Mouse (Mus musculus) adrenal gland, adult 2 months (tissue): Measurements from ENCODE around the gene Olfr608. TPM values are rescaled to one million over a fixed set of nuclear protein-coding genes. Genes with fewer than 3 reads are reported as not detected.
"Not testable (repeated sequence)": the region's sequence is repeated elsewhere in the genome, so short reads cannot be mapped to it uniquely, and the experiment has no call there.

Experiments used
- DNase-seq: peaks from one replicate; pipeline ENCODE4 v3.0.0; 2021
- long read RNA-seq: library from polyadenylated mRNA; stranded (forward); transcript quantifications from one replicate; pipeline ENCODE4 v2.0.0, GENCODE M21; 2021
- polyA plus RNA-seq: library from polyadenylated mRNA; depleted of rRNA; stranded (reverse); fragments of >200 nt; gene quantifications from 2 replicates; pipeline ENCODE4 v1.2.3, GENCODE M21; 2012; rRNA removed
- total RNA-seq, 2 experiments: library from RNA; stranded (reverse); gene quantifications; 2 replicates each; pipeline ENCODE4 v1.2.3; 2021

The Olfr608 gene
- not detected for total RNA-seq
- polyA plus RNA-seq = not detected in 2 replicates
- long read RNA-seq = 0 reads

DNA sequence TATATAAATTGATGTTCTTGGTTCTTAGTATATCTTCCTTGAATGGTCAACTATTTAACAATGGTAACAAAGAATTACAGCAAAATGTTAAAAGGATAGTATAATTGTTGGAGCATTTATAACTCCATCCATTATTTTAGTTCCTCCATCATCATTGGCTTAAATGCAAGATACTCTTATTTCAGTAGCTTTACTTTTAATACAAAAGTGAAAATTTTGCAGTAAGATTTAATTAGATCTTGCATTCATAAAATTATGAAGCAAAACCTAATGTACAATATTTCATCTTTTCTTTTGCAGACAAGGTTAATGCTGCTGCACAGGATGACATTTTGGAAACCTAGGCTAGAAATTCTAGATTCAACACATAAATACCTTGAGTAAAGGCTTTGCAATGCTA is at the start of gene Olfr608:
Olfr608 (plus strand) TSS at position 301 of the 400 bp plus-strand sequence.
- no peak for DNase-seq

GRCm38 (mm10) chr7:103445339-103445738 is 24.3 kb upstream of the Olfr608 start, which contains the start of gene Olfr605:
TSS of gene Olfr605 (minus strand) at chr7:103445439.
- no peak for DNase-seq

DNA sequence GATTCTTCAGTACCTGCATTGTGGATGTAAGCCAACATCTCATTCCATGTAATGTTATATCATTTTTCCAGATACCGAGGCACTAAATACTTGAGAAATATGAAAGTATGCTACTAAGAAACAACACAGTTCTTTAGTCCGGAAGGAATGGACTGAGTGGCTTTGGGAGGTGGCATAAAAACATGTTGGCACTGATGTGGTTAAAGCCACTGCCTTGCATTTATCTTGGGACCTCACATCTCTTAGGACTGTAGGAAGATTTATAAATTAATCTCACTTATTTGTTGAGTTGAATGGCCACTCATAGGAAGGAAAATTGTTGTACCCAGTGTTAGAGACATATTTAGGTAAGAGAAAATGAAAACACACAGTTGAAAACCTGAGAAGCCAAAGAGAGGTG is 20.9 kb upstream of the Olfr608 start, which contains the start of gene Olfr606:
Olfr606 (plus strand) TSS at position 301 of the 400 bp plus-strand sequence.
- DNase-seq = no peak

DNA sequence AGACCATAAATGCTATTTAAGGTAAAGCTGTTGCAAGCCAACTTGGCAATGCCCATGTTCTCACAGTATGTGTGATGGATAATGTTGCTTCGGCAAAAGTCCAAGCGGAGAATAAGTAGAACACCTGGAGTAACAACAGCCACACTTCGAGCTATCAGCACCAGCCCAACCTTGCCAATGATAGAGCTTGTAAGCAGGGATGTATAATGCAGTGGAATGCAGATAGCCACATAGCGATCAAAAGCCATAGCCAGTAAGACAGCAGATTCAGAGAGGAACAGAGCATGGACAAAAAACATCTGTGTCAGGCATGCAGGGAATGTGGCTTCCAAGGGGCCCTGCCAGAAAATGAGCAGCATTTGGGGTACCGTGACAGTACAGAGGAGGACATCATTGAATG is 9.1 kb upstream of the Olfr608 start:
- no peak for DNase-seq

DNA sequence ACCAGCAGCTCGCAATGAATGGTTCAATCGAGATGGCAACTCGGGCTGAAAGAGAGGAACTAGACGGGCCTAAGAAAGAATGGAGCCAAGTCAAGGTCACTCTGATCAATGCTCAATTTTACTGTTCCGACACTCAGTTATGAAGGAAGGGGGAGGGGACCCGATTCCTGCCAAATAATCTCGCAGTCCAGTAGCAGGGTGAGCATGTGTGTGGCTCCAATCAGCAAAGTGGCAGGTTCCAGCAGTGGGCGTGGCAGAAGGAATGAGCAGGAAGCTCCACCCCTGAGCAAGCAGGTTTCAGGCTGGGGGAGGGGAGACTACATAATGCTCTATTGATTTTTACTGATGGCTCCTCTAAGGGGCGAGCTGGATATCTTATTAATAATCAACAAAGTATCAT is 7.4 kb downstream of the Olfr608 start:
- DNase-seq = not testable (repeated sequence)

- DNase-seq = no peak
Measured at GRCm38 (mm10) chr7:103497962-103498361, 28.3 kb downstream of the Olfr608 start, which contains the start of gene Olfr609. TSS of gene Olfr609 (minus strand) at chr7:103498062.

DNA sequence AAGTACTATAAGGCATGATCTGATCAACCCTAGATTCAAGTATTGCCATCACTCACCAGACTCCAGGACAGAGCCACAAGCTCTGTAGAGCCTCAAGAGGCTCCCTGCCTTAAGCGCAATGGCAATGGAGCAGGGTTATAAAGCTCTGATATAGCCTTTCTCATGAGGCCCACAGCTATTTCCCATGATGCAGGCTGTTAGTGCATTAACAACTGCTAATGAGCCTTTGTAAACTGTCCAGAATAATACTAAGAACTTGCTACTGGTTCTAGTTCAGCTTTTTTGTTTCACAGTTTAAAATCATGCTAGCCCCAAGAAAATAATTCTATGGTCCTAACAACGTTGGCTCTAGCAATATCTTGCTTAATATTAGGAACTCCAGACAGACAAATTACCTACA is 42.3 kb downstream of the Olfr608 start, which contains the start of gene Olfr610:
Olfr610 (minus strand) TSS at position 101 of the 400 bp plus-strand sequence.
- no peak for DNase-seq

- DNase-seq = not testable (repeated sequence)
Measured at GRCm38 (mm10) chr7:103520746-103521145, 51.1 kb downstream of the Olfr608 start, which contains the start of gene Olfr611. TSS of gene Olfr611 (minus strand) at chr7:103520846.

Other genes starting within 250 kb of the Olfr608 start
- not detected for gene Usp17ld, start 217.4 kb upstream of the Olfr608 start, total RNA-seq
- not detected in 2 replicates for gene Usp17ld, start 217.4 kb upstream of the Olfr608 start, polyA plus RNA-seq
- gene Olfr596, start 164.2 kb upstream of the Olfr608 start, total RNA-seq = not detected
- not detected in 2 replicates for gene Olfr596, start 164.2 kb upstream of the Olfr608 start, polyA plus RNA-seq
- not detected for gene Olfr597, start 153.6 kb upstream of the Olfr608 start, total RNA-seq
- not detected in 2 replicates for gene Olfr597, start 153.6 kb upstream of the Olfr608 start, polyA plus RNA-seq
- not detected for gene Olfr598, start 146.3 kb upstream of the Olfr608 start, total RNA-seq
- gene Olfr598, start 146.3 kb upstream of the Olfr608 start, polyA plus RNA-seq = not detected in 2 replicates
- not detected for gene Olfr599, start 134.0 kb upstream of the Olfr608 start, total RNA-seq
- not detected in 2 replicates for gene Olfr599, start 134.0 kb upstream of the Olfr608 start, polyA plus RNA-seq
- not detected for gene Olfr600, start 120.2 kb upstream of the Olfr608 start, total RNA-seq
- gene Olfr600, start 120.2 kb upstream of the Olfr608 start, polyA plus RNA-seq = not detected in 2 replicates
- gene Olfr601, start 107.2 kb upstream of the Olfr608 start, total RNA-seq = not detected
- gene Olfr601, start 107.2 kb upstream of the Olfr608 start, polyA plus RNA-seq = not detected in 2 replicates
- not detected for gene Olfr603, start 83.7 kb upstream of the Olfr608 start, total RNA-seq
- gene Olfr603, start 83.7 kb upstream of the Olfr608 start, polyA plus RNA-seq = not detected in 2 replicates
- gene Usp17lc, start 54.8 kb upstream of the Olfr608 start, total RNA-seq = not detected
- gene Usp17lc, start 54.8 kb upstream of the Olfr608 start, polyA plus RNA-seq = not detected in 2 replicates
- gene Olfr605, start 24.4 kb upstream of the Olfr608 start, total RNA-seq = not detected
- gene Olfr605, start 24.4 kb upstream of the Olfr608 start, polyA plus RNA-seq = not detected in 2 replicates
- not detected for gene Olfr606, start 20.8 kb upstream of the Olfr608 start, total RNA-seq
- not detected in 2 replicates for gene Olfr606, start 20.8 kb upstream of the Olfr608 start, polyA plus RNA-seq
- gene Olfr607, start 5.7 kb upstream of the Olfr608 start, total RNA-seq = not detected
- not detected in 2 replicates for gene Olfr607, start 5.7 kb upstream of the Olfr608 start, polyA plus RNA-seq
- gene Olfr609, start 28.2 kb downstream of the Olfr608 start, total RNA-seq = not detected
- not detected in 2 replicates for gene Olfr609, start 28.2 kb downstream of the Olfr608 start, polyA plus RNA-seq
- not detected for gene Olfr610, start 42.2 kb downstream of the Olfr608 start, total RNA-seq
- gene Olfr610, start 42.2 kb downstream of the Olfr608 start, polyA plus RNA-seq = not detected in 2 replicates
- gene Olfr611, start 51.0 kb downstream of the Olfr608 start, total RNA-seq = not detected
- not detected in 2 replicates for gene Olfr611, start 51.0 kb downstream of the Olfr608 start, polyA plus RNA-seq
- gene Olfr612, start 72.8 kb downstream of the Olfr608 start, total RNA-seq = not detected
- not detected in 2 replicates for gene Olfr612, start 72.8 kb downstream of the Olfr608 start, polyA plus RNA-seq
- gene Olfr613, start 78.2 kb downstream of the Olfr608 start, total RNA-seq = not detected
- gene Olfr613, start 78.2 kb downstream of the Olfr608 start, polyA plus RNA-seq = not detected in 2 replicates
- gene Olfr615, start 86.2 kb downstream of the Olfr608 start, total RNA-seq = not detected
- not detected in 2 replicates for gene Olfr615, start 86.2 kb downstream of the Olfr608 start, polyA plus RNA-seq
- not detected for gene Olfr616, start 99.3 kb downstream of the Olfr608 start, total RNA-seq
- not detected in 2 replicates for gene Olfr616, start 99.3 kb downstream of the Olfr608 start, polyA plus RNA-seq
- gene Olfr617, start 103.2 kb downstream of the Olfr608 start, total RNA-seq = not detected
- gene Olfr617, start 103.2 kb downstream of the Olfr608 start, polyA plus RNA-seq = not detected in 2 replicates
- gene Olfr618, start 120.2 kb downstream of the Olfr608 start, total RNA-seq = not detected
- gene Olfr618, start 120.2 kb downstream of the Olfr608 start, polyA plus RNA-seq = not detected in 2 replicates
- not detected for gene Olfr619, start 130.7 kb downstream of the Olfr608 start, total RNA-seq
- not detected in 2 replicates for gene Olfr619, start 130.7 kb downstream of the Olfr608 start, polyA plus RNA-seq
- not detected for gene Olfr620, start 142.7 kb downstream of the Olfr608 start, total RNA-seq
- not detected in 2 replicates for gene Olfr620, start 142.7 kb downstream of the Olfr608 start, polyA plus RNA-seq
- gene Olfr622, start 172.8 kb downstream of the Olfr608 start, total RNA-seq = not detected
- not detected in 2 replicates for gene Olfr622, start 172.8 kb downstream of the Olfr608 start, polyA plus RNA-seq
- not detected for gene Olfr623, start 193.8 kb downstream of the Olfr608 start, total RNA-seq
- gene Olfr623, start 193.8 kb downstream of the Olfr608 start, polyA plus RNA-seq = not detected in 2 replicates
- not detected for gene Olfr624, start 201.3 kb downstream of the Olfr608 start, total RNA-seq
- not detected in 2 replicates for gene Olfr624, start 201.3 kb downstream of the Olfr608 start, polyA plus RNA-seq
- gene Olfr625-ps1, start 212.8 kb downstream of the Olfr608 start, total RNA-seq = not detected
- not detected in 2 replicates for gene Olfr625-ps1, start 212.8 kb downstream of the Olfr608 start, polyA plus RNA-seq
- gene Olfr243, start 244.8 kb downstream of the Olfr608 start, total RNA-seq = not detected
- gene Olfr243, start 244.8 kb downstream of the Olfr608 start, polyA plus RNA-seq = not detected in 2 replicates